In genomic region chr4:106995513-106995912, GRCm38 (mm10) we compare ENCODE assay signal across 17 mouse cellular contexts.
DNase-seq lines count a peak whose midpoint lies in the region; ATAC-seq and TF ChIP-seq lines count a peak whose summit lies in the region.
"Had no signal": no experiment of that assay in that cellular context is flagged by ENCODE, and none has a peak within 500 bp of the region (broad histone marks: within the 10 kb centered on the region; RNA-seq: fewer than 3 reads in every experiment).

No protein-coding gene starts in this region.

- 72% methylated on average over 5 of the region's 5 CpGs for WGBS in intestine, embryonic 15.5 days
- WGBS in intestine, postnatal 0 days: 70% methylated on average over 5 of the region's 5 CpGs
- WGBS in lung, embryonic 16.5 days: 63% methylated on average over 5 of the region's 5 CpGs
- 76% methylated on average over 5 of the region's 5 CpGs for WGBS in embryonic facial prominence, embryonic 15.5 days
- WGBS in stomach, embryonic 16.5 days: 65% methylated on average over 5 of the region's 5 CpGs
- 88% methylated on average over 5 of the region's 5 CpGs for WGBS in hindbrain, embryonic 11.5 days

- H3K4me3 ChIP-seq in intestine, embryonic 15.5 days (replicated peaks): no peak overlapping the region
- no peak overlapping the region for H3K4me3 ChIP-seq in intestine, postnatal 0 days (ENCODE audit: low read depth, low read length)
- H3K4me3 ChIP-seq in lung, embryonic 16.5 days (ENCODE audit: low read length): no peak overlapping the region
- no peak overlapping the region for H3K4me3 ChIP-seq in embryonic facial prominence, embryonic 15.5 days (replicated peaks)
- H3K4me3 ChIP-seq in stomach, embryonic 16.5 days (replicated peaks; ENCODE audit: low read length): no peak overlapping the region
- H3K4me3 ChIP-seq in hindbrain, embryonic 11.5 days (ENCODE audit: low read depth, low read length): no peak overlapping the region
- H3K4me3 ChIP-seq: erythroblast, embryonic 14.5 days; hindbrain, embryonic 15.5 days; liver, embryonic 15.5 days had no signal

- H3K9ac ChIP-seq in intestine, embryonic 15.5 days: no peak overlapping the region
- H3K9ac ChIP-seq in intestine, postnatal 0 days (ENCODE audit: low read depth, low read length): no peak overlapping the region
- no peak overlapping the region for H3K9ac ChIP-seq in lung, embryonic 16.5 days (ENCODE audit: low read length)
- H3K9ac ChIP-seq in embryonic facial prominence, embryonic 15.5 days: no peak overlapping the region
- 0 out of 2 replicates have a peak overlapping the region, but pooled peaks have one; percentile 41 for H3K9ac ChIP-seq in stomach, embryonic 16.5 days (ENCODE audit: low read length)
- H3K9ac ChIP-seq in hindbrain, embryonic 11.5 days (ENCODE audit: low read depth, low read length): no peak overlapping the region
- H3K9ac ChIP-seq: hindbrain, embryonic 15.5 days; liver, embryonic 15.5 days had no signal

- TF ChIP-seq CTCF in intestine, postnatal 0 days (IDR thresholded peaks at IDR 0.05; ENCODE audit: low read depth): no peak

- ATAC-seq in intestine, embryonic 15.5 days: no peak
- ATAC-seq in intestine, postnatal 0 days: no peak
- no peak for ATAC-seq in lung, embryonic 16.5 days (ENCODE audit: low read depth)
- ATAC-seq in embryonic facial prominence, embryonic 15.5 days (ENCODE audit: insufficient number of reproducible peaks, low FRiP score, low TSS enrichment, low read depth): no peak
- ATAC-seq in stomach, embryonic 16.5 days (ENCODE audit: insufficient read depth, low FRiP score): no peak
- no peak for ATAC-seq in hindbrain, embryonic 11.5 days (ENCODE audit: low FRiP score)

- H3K36me3 ChIP-seq in intestine, embryonic 15.5 days: no peaks in the 10 kb centered on the region
- no peaks in the 10 kb centered on the region for H3K36me3 ChIP-seq in intestine, postnatal 0 days (ENCODE audit: control insufficient read depth, insufficient read depth)
- H3K36me3 ChIP-seq in lung, embryonic 16.5 days (ENCODE audit: control insufficient read depth, insufficient read depth, low read length): no peaks in the 10 kb centered on the region
- H3K36me3 ChIP-seq in embryonic facial prominence, embryonic 15.5 days: no peaks in the 10 kb centered on the region
- no peaks in the 10 kb centered on the region for H3K36me3 ChIP-seq in stomach, embryonic 16.5 days (ENCODE audit: control insufficient read depth, insufficient read depth, low read length)
- no peaks in the 10 kb centered on the region for H3K36me3 ChIP-seq in hindbrain, embryonic 11.5 days (ENCODE audit: control insufficient read depth, insufficient read depth, low read length)
- H3K36me3 ChIP-seq: hindbrain, embryonic 15.5 days had no signal

- no peak overlapping the region for H3K4me2 ChIP-seq in intestine, embryonic 15.5 days (replicated peaks)
- no peak overlapping the region for H3K4me2 ChIP-seq in intestine, postnatal 0 days (replicated peaks; ENCODE audit: low read depth)
- H3K4me2 ChIP-seq in lung, embryonic 16.5 days (ENCODE audit: low read depth, low read length): no peak overlapping the region
- no peak overlapping the region for H3K4me2 ChIP-seq in embryonic facial prominence, embryonic 15.5 days (replicated peaks)
- H3K4me2 ChIP-seq in stomach, embryonic 16.5 days (ENCODE audit: low read depth, low read length): no peak overlapping the region
- no peak overlapping the region for H3K4me2 ChIP-seq in hindbrain, embryonic 11.5 days (replicated peaks; ENCODE audit: low read depth, low read length)
- H3K4me2 ChIP-seq: heart, embryonic 11.5 days; hindbrain, embryonic 15.5 days; liver, embryonic 15.5 days; midbrain, embryonic 11.5 days had no signal

- no peaks in the 10 kb centered on the region for H3K27me3 ChIP-seq in intestine, embryonic 15.5 days (replicated peaks)
- no peaks in the 10 kb centered on the region for H3K27me3 ChIP-seq in intestine, postnatal 0 days (replicated peaks; ENCODE audit: control insufficient read depth, insufficient read depth, low read length)
- H3K27me3 ChIP-seq in lung, embryonic 16.5 days (ENCODE audit: control insufficient read depth, insufficient read depth, low read depth, low read length): no peaks in the 10 kb centered on the region
- H3K27me3 ChIP-seq in embryonic facial prominence, embryonic 15.5 days: no peaks in the 10 kb centered on the region
- H3K27me3 ChIP-seq in stomach, embryonic 16.5 days (ENCODE audit: control insufficient read depth, insufficient read depth, low read length): no peaks in the 10 kb centered on the region
- no peaks in the 10 kb centered on the region for H3K27me3 ChIP-seq in hindbrain, embryonic 11.5 days (ENCODE audit: control insufficient read depth, insufficient read depth, low read length)
- H3K27me3 ChIP-seq: hindbrain, embryonic 15.5 days; liver, embryonic 15.5 days had no signal

- H3K27ac ChIP-seq in intestine, embryonic 15.5 days: peak overlapping the region; percentile 37; the same call in 1 of the 2 replicates
- H3K27ac ChIP-seq in intestine, postnatal 0 days (ENCODE audit: low read depth, low read length): no peak overlapping the region; the same call in 1 of the 2 replicates
- peak overlapping the region; percentile 60 for H3K27ac ChIP-seq in lung, embryonic 16.5 days (ENCODE audit: low read length)
- 0 out of 2 replicates have a peak overlapping the region, but pooled peaks have one; percentile 31 for H3K27ac ChIP-seq in embryonic facial prominence, embryonic 15.5 days (replicated peaks)
- peak overlapping the region; percentile 80 for H3K27ac ChIP-seq in stomach, embryonic 16.5 days (ENCODE audit: low read length)
- H3K27ac ChIP-seq in hindbrain, embryonic 11.5 days (ENCODE audit: low read depth, low read length): no peak overlapping the region
- H3K27ac ChIP-seq: liver, embryonic 15.5 days; macrophage had no signal

- H3K4me1 ChIP-seq in intestine, embryonic 15.5 days (replicated peaks): peaks cover 33% of the 10 kb centered on the region
- no peaks in the 10 kb centered on the region; the same call in 1 of the 2 replicates for H3K4me1 ChIP-seq in intestine, postnatal 0 days (replicated peaks; ENCODE audit: control insufficient read depth, insufficient read depth, low read length)
- peaks cover 29% of the 10 kb centered on the region for H3K4me1 ChIP-seq in lung, embryonic 16.5 days (replicated peaks; ENCODE audit: control insufficient read depth, insufficient read depth, low read length)
- H3K4me1 ChIP-seq in embryonic facial prominence, embryonic 15.5 days: peaks cover 83% of the 10 kb centered on the region
- peaks cover 45% of the 10 kb centered on the region for H3K4me1 ChIP-seq in stomach, embryonic 16.5 days (ENCODE audit: control insufficient read depth, insufficient read depth, low read length)
- H3K4me1 ChIP-seq in hindbrain, embryonic 11.5 days (replicated peaks; ENCODE audit: control insufficient read depth, insufficient read depth, low read length): peaks cover 13% of the 10 kb centered on the region

- DNase-seq in lung, adult 18-20 months: no peak
- no peak for DNase-seq in hindbrain, embryonic 11.5 days (ENCODE audit: low spot score)
- DNase-seq: cerebellum, adult 8-10 months; kidney, adult 18-20 months; kidney, postnatal 10 days; thymus, adult 18-20 months had no signal

- H3K9me3 ChIP-seq in intestine, embryonic 15.5 days: no peaks in the 10 kb centered on the region
- no peaks in the 10 kb centered on the region for H3K9me3 ChIP-seq in intestine, postnatal 0 days (ENCODE audit: control insufficient read depth)
- no peaks in the 10 kb centered on the region for H3K9me3 ChIP-seq in lung, embryonic 16.5 days (ENCODE audit: control insufficient read depth, low read length)
- no peaks in the 10 kb centered on the region for H3K9me3 ChIP-seq in embryonic facial prominence, embryonic 15.5 days (replicated peaks)
- no peaks in the 10 kb centered on the region for H3K9me3 ChIP-seq in stomach, embryonic 16.5 days (replicated peaks; ENCODE audit: control insufficient read depth, low read length)
- H3K9me3 ChIP-seq in hindbrain, embryonic 11.5 days (ENCODE audit: control insufficient read depth, low read length): no peaks in the 10 kb centered on the region
- H3K9me3 ChIP-seq: hindbrain, embryonic 15.5 days; liver, embryonic 15.5 days had no signal

Comparison
In these comparisons a context has a peak if more than half of its experiments do, and no peak if none do; other contexts are left out.
1. H3K27ac ChIP-seq: peak in intestine, embryonic 15.5 days (single experiment), lung, embryonic 16.5 days (single experiment), embryonic facial prominence, embryonic 15.5 days (single experiment) and stomach, embryonic 16.5 days (single experiment); none in intestine, postnatal 0 days (single experiment) and hindbrain, embryonic 11.5 days (single experiment).